Mouse (Mus musculus): ENCODE results near the gene Tekt2. TPM values are rescaled to one million over a fixed set of nuclear protein-coding genes. Genes with fewer than 3 reads are reported as not detected.

Gene Tekt2
- polyA plus RNA-seq, 1 experiment = 18.6 TPM

DNA sequence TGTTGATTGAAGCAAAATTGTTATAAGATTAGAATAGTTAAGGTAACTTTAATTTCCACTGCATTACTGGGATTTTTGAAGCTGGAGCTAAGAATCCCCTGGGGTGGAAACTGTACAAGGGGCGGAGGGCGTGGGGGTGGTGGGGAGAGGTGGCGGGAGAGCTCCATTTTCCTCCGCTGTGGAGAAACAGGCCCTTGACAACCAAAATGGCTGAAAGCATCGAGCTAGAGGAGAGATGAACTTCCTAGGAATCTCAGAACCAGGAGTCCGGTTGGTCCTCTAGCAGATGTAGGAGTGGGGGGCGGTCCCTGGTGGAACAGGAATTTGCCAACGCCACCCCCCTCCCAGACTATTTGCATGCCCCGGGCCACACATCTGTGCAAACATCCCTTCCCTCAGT is 43.8 kb downstream of the Tekt2 start:
- no peak for TF ChIP-seq CTCF (IDR thresholded peaks at IDR 0.05; ENCODE audit: insufficient read depth, low read length)
- no peak for DNase-seq
- Histone ChIP-seq H3K4me3 (replicated peaks; ENCODE audit: extremely low read depth, low read depth, low read length) (no peak overlapping the region), H3K4me1 (ENCODE audit: control insufficient read depth, insufficient read depth, low read length) (peaks cover 3% of the 10 kb centered on the region; the same call in 1 of the 2 replicates)
- WGBS = 63% methylated on average over 9 of the region's 9 CpGs

GRCm38 (mm10) chr4:126278961-126279360 is 46.5 kb downstream of the Tekt2 start:
- Histone ChIP-seq H3K4me3 (replicated peaks; ENCODE audit: extremely low read depth, low read depth, low read length) (no peak overlapping the region), H3K4me1 (ENCODE audit: control insufficient read depth, insufficient read depth, low read length) (no peaks in the 10 kb centered on the region)
- DNase-seq = no peak
- 81% methylated on average over 9 of the region's 9 CpGs for whole genome bisulfite sequencing
- TF ChIP-seq POLR2A (IDR thresholded peaks at IDR 0.05; ENCODE audit: borderline replicate concordance, extremely low read depth, low read depth, low read length) (no peak), CTCF (IDR thresholded peaks at IDR 0.05; ENCODE audit: insufficient read depth, low read length) (no peak)

DNA sequence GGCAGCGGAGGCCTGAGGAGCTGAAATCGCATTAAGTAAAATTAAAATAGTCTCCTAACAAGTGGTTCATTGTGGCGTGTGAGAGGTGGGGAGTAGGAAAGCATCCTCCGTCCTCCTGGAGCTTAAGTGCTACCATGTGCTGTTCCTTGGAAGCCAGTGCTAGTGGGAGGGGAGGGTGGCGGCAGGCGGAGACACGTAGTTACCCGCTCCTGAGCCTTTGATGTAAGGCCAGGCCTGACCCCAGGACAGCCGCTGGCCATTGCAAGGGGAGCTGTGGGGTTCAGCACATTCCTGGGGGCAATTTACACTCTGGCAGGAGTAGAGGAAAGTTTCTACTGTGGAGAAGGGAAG is 46.9 kb downstream of the Tekt2 start:
- DNase-seq = no peak
- Histone ChIP-seq H3K4me3 (replicated peaks; ENCODE audit: extremely low read depth, low read depth, low read length) (no peak overlapping the region), H3K4me1 (ENCODE audit: control insufficient read depth, insufficient read depth, low read length) (no peaks in the 10 kb centered on the region)
- TF ChIP-seq CTCF (IDR thresholded peaks at IDR 0.05; ENCODE audit: insufficient read depth, low read length) (no peak), POLR2A (IDR thresholded peaks at IDR 0.05; ENCODE audit: borderline replicate concordance, extremely low read depth, low read depth, low read length) (no peak)
- 54% methylated on average over 9 of the region's 9 CpGs for WGBS

DNA sequence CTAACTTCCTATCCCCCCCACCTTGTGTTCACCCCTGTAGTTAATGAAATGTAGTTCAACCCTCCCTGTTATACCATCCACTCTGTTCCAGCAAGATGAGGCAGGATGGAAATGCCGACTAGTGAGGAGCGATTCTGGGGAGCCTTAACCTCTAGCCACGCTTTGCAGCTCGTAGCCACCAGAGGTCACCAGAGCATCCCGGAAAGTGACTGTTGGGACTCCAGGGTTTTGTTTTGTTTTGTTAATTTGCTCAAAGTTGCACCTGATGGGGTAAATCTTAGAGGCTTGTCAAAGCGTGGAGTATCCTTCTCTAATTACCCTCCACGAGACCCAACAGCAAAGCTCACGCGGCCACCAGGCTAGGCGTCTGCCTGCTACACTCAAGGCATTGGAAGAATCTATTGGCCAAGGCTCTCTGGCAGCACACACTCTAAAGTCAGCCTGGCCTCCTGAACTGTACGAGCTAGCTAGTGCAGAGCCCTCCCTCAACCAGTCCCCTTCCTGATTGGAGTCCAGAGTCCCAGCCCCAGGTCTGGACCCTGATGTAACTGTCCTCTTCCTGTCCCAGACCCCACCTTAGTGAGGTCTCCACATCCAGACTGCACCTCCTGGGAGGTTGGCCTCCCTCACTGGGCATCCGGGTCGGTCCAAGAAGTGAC is 47.5 kb downstream of the Tekt2 start:
- TF ChIP-seq CTCF (IDR thresholded peaks at IDR 0.05; ENCODE audit: insufficient read depth, low read length) (peak; percentile 90), POLR2A (IDR thresholded peaks at IDR 0.05; ENCODE audit: borderline replicate concordance, extremely low read depth, low read depth, low read length) (no peak)
- peak; percentile 48 for DNase-seq
- WGBS = 12% methylated on average over 13 of the region's 13 CpGs

GRCm38 (mm10) chr4:126275681-126276131 is 49.8 kb downstream of the Tekt2 start:
- Histone ChIP-seq H3K4me1 (ENCODE audit: control insufficient read depth, insufficient read depth, low read length) (no peaks in the 10 kb centered on the region), H3K4me3 (replicated peaks; ENCODE audit: extremely low read depth, low read depth, low read length) (no peak overlapping the region)
- TF ChIP-seq CTCF (IDR thresholded peaks at IDR 0.05; ENCODE audit: insufficient read depth, low read length) (no peak), POLR2A (IDR thresholded peaks at IDR 0.05; ENCODE audit: borderline replicate concordance, extremely low read depth, low read depth, low read length) (no peak)
- WGBS = 77% methylated on average over 13 of the region's 13 CpGs
- no peak for DNase-seq

More for the DNA sequence above, 47.5 kb downstream of the Tekt2 start:
- Histone ChIP-seq H3K4me3 (replicated peaks; ENCODE audit: extremely low read depth, low read depth, low read length) (no peak overlapping the region), H3K4me1 (ENCODE audit: control insufficient read depth, insufficient read depth, low read length) (no peaks in the 10 kb centered on the region)

- 92% methylated on average over 4 of the region's 4 CpGs for WGBS
- TF ChIP-seq CTCF (IDR thresholded peaks at IDR 0.05; ENCODE audit: insufficient read depth, low read length) = no peak
- TF ChIP-seq POLR2A (IDR thresholded peaks at IDR 0.05; ENCODE audit: borderline replicate concordance, extremely low read depth, low read depth, low read length) = no peak
- no peak for DNase-seq
- no peaks in the 10 kb centered on the region for H3K4me1 ChIP-seq (ENCODE audit: control insufficient read depth, insufficient read depth, low read length)
- H3K4me3 ChIP-seq (replicated peaks; ENCODE audit: extremely low read depth, low read depth, low read length) = no peak overlapping the region
Measured at GRCm38 (mm10) chr4:126275081-126275480, 50.4 kb downstream of the Tekt2 start.

DNA sequence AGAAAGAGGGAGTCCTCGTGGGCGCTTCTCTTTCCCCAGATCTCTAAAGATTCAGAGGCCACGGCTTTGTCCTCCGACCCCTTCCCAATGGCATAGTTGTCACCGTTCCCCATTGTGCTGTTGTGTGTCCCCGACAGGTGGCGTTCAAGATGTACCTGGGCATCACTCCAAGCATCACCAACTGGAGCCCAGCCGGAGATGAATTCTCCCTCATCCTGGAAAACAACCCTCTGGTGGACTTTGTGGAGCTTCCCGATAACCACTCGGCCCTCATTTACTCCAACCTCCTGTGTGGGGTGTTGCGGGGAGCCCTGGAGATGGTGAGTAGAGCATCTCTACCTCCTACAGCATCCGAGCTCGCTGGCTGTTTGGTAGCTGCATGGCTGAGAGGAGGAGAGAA is 51.7 kb downstream of the Tekt2 start:
- no peak for TF ChIP-seq POLR2A (IDR thresholded peaks at IDR 0.05; ENCODE audit: borderline replicate concordance, extremely low read depth, low read depth, low read length)
- no peak for TF ChIP-seq CTCF (IDR thresholded peaks at IDR 0.05; ENCODE audit: insufficient read depth, low read length)

More for the DNA sequence above, 51.7 kb downstream of the Tekt2 start:
- H3K4me3 ChIP-seq (replicated peaks; ENCODE audit: extremely low read depth, low read depth, low read length) = no peak overlapping the region
- H3K4me1 ChIP-seq (ENCODE audit: control insufficient read depth, insufficient read depth, low read length) = no peaks in the 10 kb centered on the region
- WGBS = 87% methylated on average over 13 of the region's 13 CpGs
- no peak for DNase-seq

Other genes starting within 250 kb of the Tekt2 start
- gene Lsm10, start 229.1 kb downstream of the Tekt2 start, polyA plus RNA-seq (2012; rRNA removed) = 30.2 and 34.8 TPM in 2 replicates
- 38.0 and 41.1 TPM in 2 replicates for gene Stk40, start 221.7 kb downstream of the Tekt2 start, polyA plus RNA-seq (2012; rRNA removed)
- gene Eva1b, start 177.9 kb downstream of the Tekt2 start, polyA plus RNA-seq (2012; rRNA removed) = 221 and 295 TPM in 2 replicates
- 6.2 and 7.5 TPM in 2 replicates for gene Sh3d21, start 162.2 kb downstream of the Tekt2 start, polyA plus RNA-seq (2012; rRNA removed)
- 40.0 and 62.8 TPM in 2 replicates for gene Thrap3, start 122.9 kb downstream of the Tekt2 start, polyA plus RNA-seq (2012; rRNA removed)
- gene Map7d1, start 69.3 kb downstream of the Tekt2 start, polyA plus RNA-seq (2012; rRNA removed) = 153 and 194 TPM in 2 replicates
- gene Trappc3, start 63.4 kb downstream of the Tekt2 start, polyA plus RNA-seq (2012; rRNA removed) = 31.7 and 51.1 TPM in 2 replicates
- 3.5 and 4.4 TPM in 2 replicates for gene Col8a2, start 38.9 kb downstream of the Tekt2 start, polyA plus RNA-seq (2012; rRNA removed)
- 42.2 and 49.0 TPM in 2 replicates for gene Adprhl2, start 4.0 kb downstream of the Tekt2 start, polyA plus RNA-seq (2012; rRNA removed)
- gene Ago3, start 103.9 kb upstream of the Tekt2 start, polyA plus RNA-seq (2012; rRNA removed) = 17.6 and 23.4 TPM in 2 replicates
- gene Ago1, start 142.9 kb upstream of the Tekt2 start, polyA plus RNA-seq (2012; rRNA removed) = 28.5 and 35.0 TPM in 2 replicates
- 2.9 and 4.2 TPM in 2 replicates for gene Ago4, start 207.8 kb upstream of the Tekt2 start, polyA plus RNA-seq (2012; rRNA removed)
- 0.12 and 0.44 TPM in 2 replicates for gene Clspn, start 231.2 kb upstream of the Tekt2 start, polyA plus RNA-seq (2012; rRNA removed)